Comparison of ENCODE assay signal across 10 mouse cellular contexts in the genomic region with DNA sequence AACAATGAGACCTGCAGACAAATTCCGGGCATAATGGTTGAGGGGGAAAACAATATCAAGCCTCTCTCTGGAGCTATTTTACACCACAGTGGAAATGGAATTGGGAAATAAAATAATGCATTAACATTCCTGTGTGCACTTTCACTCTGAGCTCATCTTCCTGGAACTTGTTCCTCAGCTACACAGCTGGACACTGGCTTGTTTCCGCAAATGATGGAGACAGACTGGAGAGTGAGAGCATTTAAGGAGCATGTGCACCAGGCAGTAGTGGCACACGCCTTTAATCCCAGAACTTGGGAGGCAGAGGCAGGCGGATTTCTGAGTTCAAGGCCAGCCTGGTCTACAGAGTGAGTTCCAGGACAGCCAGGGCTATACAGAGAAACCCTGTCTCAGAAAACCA. TPM values are rescaled to one million over a fixed set of nuclear protein-coding genes. Genes with fewer than 3 reads are reported as not detected.
DNase-seq lines count a peak whose midpoint lies in the region; ATAC-seq lines count a peak whose summit lies in the region.
"Not testable (repeated sequence)": the region's sequence is repeated elsewhere in the genome, so short reads cannot be mapped to it uniquely, and the experiment has no call there.
"Had no signal": no experiment of that assay in that cellular context is flagged by ENCODE, and none has a peak within 500 bp of the region (broad histone marks: within the 10 kb centered on the region; RNA-seq: fewer than 3 reads in every experiment).

No protein-coding gene starts in this region.

- H3K27ac ChIP-seq in forebrain, embryonic 13.5 days; heart, embryonic 16.5 days (ENCODE audit: low read length); intestine, embryonic 16.5 days (ENCODE audit: low read length); liver, embryonic 16.5 days (ENCODE audit: low read length); midbrain, embryonic 13.5 days; neural tube, embryonic 13.5 days (replicated peaks): not testable (repeated sequence)

- H3K9me3 ChIP-seq in forebrain, embryonic 13.5 days (replicated peaks); heart, embryonic 16.5 days (replicated peaks; ENCODE audit: control insufficient read depth, low read length); intestine, embryonic 16.5 days (ENCODE audit: control insufficient read depth, low read length); liver, embryonic 16.5 days (replicated peaks; ENCODE audit: control insufficient read depth, low read length); midbrain, embryonic 13.5 days; neural tube, embryonic 13.5 days: not testable (repeated sequence)

- DNase-seq in Muller cell, postnatal 12 days (ENCODE audit: inconsistent ontology term): peak; percentile 71

- peak overlapping the region; percentile 83; the same call in 1 of the 2 replicates for H3K4me3 ChIP-seq in forebrain, embryonic 13.5 days
- not testable (repeated sequence) for H3K4me3 ChIP-seq in heart, embryonic 16.5 days (ENCODE audit: low read length); intestine, embryonic 16.5 days (ENCODE audit: low read length); liver, embryonic 16.5 days (ENCODE audit: low read depth, low read length); midbrain, embryonic 13.5 days (replicated peaks); neural tube, embryonic 13.5 days

- 73% methylated on average over 4 of the region's 4 CpGs for WGBS in forebrain, embryonic 13.5 days
- WGBS in heart, embryonic 16.5 days: 81% methylated on average over 4 of the region's 4 CpGs
- WGBS in intestine, embryonic 16.5 days: 76% methylated on average over 4 of the region's 4 CpGs
- WGBS in liver, embryonic 16.5 days (ENCODE audit: insufficient replicate concordance): 67% methylated on average over 4 of the region's 4 CpGs
- WGBS in midbrain, embryonic 13.5 days: 88% methylated on average over 4 of the region's 4 CpGs
- WGBS in neural tube, embryonic 13.5 days: 74% methylated on average over 4 of the region's 4 CpGs

- not testable (repeated sequence) for ATAC-seq in forebrain, embryonic 13.5 days; heart, embryonic 16.5 days (replicated peaks; ENCODE audit: extremely low read depth, insufficient read depth, low FRiP score); intestine, embryonic 16.5 days; liver, embryonic 16.5 days (ENCODE audit: low read depth); midbrain, embryonic 13.5 days; neural tube, embryonic 13.5 days (ENCODE audit: low read depth)

- not testable (repeated sequence) for H3K9ac ChIP-seq in forebrain, embryonic 13.5 days; heart, embryonic 16.5 days (ENCODE audit: low read length); liver, embryonic 16.5 days (ENCODE audit: low read depth, low read length); neural tube, embryonic 13.5 days
- peak overlapping the region; percentile 88; the same call in 1 of the 2 replicates for H3K9ac ChIP-seq in intestine, embryonic 16.5 days (ENCODE audit: low read depth, low read length)
- peak overlapping the region; percentile 68; the same call in 1 of the 2 replicates for H3K9ac ChIP-seq in midbrain, embryonic 13.5 days (replicated peaks)

- H3K27me3 ChIP-seq in forebrain, embryonic 13.5 days; heart, embryonic 16.5 days (ENCODE audit: control insufficient read depth, insufficient read depth, low read length); liver, embryonic 16.5 days (ENCODE audit: control insufficient read depth, insufficient read depth, low read depth, low read length); midbrain, embryonic 13.5 days; neural tube, embryonic 13.5 days: not testable (repeated sequence)
- H3K27me3 ChIP-seq in intestine, embryonic 16.5 days (replicated peaks; ENCODE audit: control insufficient read depth, insufficient read depth, low read length): peaks cover 14% of the 10 kb centered on the region

- H3K4me2 ChIP-seq in forebrain, embryonic 13.5 days: peak overlapping the region; percentile 90
- peak overlapping the region; percentile 99; the same call in 1 of the 2 replicates for H3K4me2 ChIP-seq in heart, embryonic 16.5 days (ENCODE audit: low read depth, low read length)
- H3K4me2 ChIP-seq in intestine, embryonic 16.5 days (ENCODE audit: low read depth, low read length): not testable (repeated sequence)
- H3K4me2 ChIP-seq in liver, embryonic 16.5 days (ENCODE audit: low read depth, low read length): peak overlapping the region; percentile 98
- peak overlapping the region; percentile 86 for H3K4me2 ChIP-seq in midbrain, embryonic 13.5 days (replicated peaks)
- peak overlapping the region; percentile 86 for H3K4me2 ChIP-seq in neural tube, embryonic 13.5 days

- H3K4me1 ChIP-seq in forebrain, embryonic 13.5 days: peaks cover 19% of the 10 kb centered on the region
- H3K4me1 ChIP-seq in heart, embryonic 16.5 days (ENCODE audit: control insufficient read depth, insufficient read depth, low read length): peaks cover 14% of the 10 kb centered on the region
- not testable (repeated sequence) for H3K4me1 ChIP-seq in intestine, embryonic 16.5 days (ENCODE audit: control insufficient read depth, insufficient read depth, low read length)
- peaks cover 17% of the 10 kb centered on the region for H3K4me1 ChIP-seq in liver, embryonic 16.5 days (ENCODE audit: control insufficient read depth, low read depth, low read length)
- H3K4me1 ChIP-seq in midbrain, embryonic 13.5 days (replicated peaks): peaks cover 22% of the 10 kb centered on the region
- peaks cover 17% of the 10 kb centered on the region for H3K4me1 ChIP-seq in neural tube, embryonic 13.5 days (replicated peaks)

- not testable (repeated sequence) for H3K36me3 ChIP-seq in forebrain, embryonic 13.5 days (ENCODE audit: poor library complexity, severe bottlenecking); heart, embryonic 16.5 days (ENCODE audit: control insufficient read depth, insufficient read depth); intestine, embryonic 16.5 days (ENCODE audit: control insufficient read depth, insufficient read depth, low read length); liver, embryonic 16.5 days (ENCODE audit: control insufficient read depth, insufficient read depth); neural tube, embryonic 13.5 days
- H3K36me3 ChIP-seq in midbrain, embryonic 13.5 days: peaks cover 10% of the 10 kb centered on the region; the same call in 1 of the 2 replicates

RNA-seq across cellular contexts. Expression of a gene that starts 1.0 kb away (rescaled TPM):
- polyA plus RNA-seq in forebrain, embryonic 13.5 days (2015; fragmentation: Nextera tagmentation; extraction: Ambion mirVana): 15.2 and 15.9 TPM in 2 replicates
- polyA plus RNA-seq in heart, embryonic 16.5 days (2015; fragmentation: Nextera tagmentation; extraction: Ambion mirVana): 9.9 and 11.7 TPM in 2 replicates
- 9.8 and 11.6 TPM in 2 replicates for polyA plus RNA-seq in intestine, embryonic 16.5 days (2015; fragmentation: Nextera tagmentation; extraction: Ambion mirVana)
- 5.3 and 5.5 TPM in 2 replicates for polyA plus RNA-seq in liver, embryonic 16.5 days (2015; fragmentation: Nextera tagmentation; extraction: Ambion mirVana)
- 12.0 and 14.0 TPM in 2 replicates for polyA plus RNA-seq in midbrain, embryonic 13.5 days (2015; fragmentation: Nextera tagmentation; extraction: Ambion mirVana)
- polyA plus RNA-seq in neural tube, embryonic 13.5 days (2015; fragmentation: Nextera tagmentation; extraction: Ambion mirVana): 13.0 and 14.7 TPM in 2 replicates

RNA-seq across cellular contexts. Expression of a gene that starts 20.3 kb away (rescaled TPM):
- polyA plus RNA-seq in forebrain, embryonic 13.5 days (2015; fragmentation: Nextera tagmentation; extraction: Ambion mirVana): 200 and 218 TPM in 2 replicates
- polyA plus RNA-seq in heart, embryonic 16.5 days (2015; fragmentation: Nextera tagmentation; extraction: Ambion mirVana): 91.6 and 92.0 TPM in 2 replicates
- polyA plus RNA-seq in intestine, embryonic 16.5 days (2015; fragmentation: Nextera tagmentation; extraction: Ambion mirVana): 138 and 141 TPM in 2 replicates
- 51.9 and 53.2 TPM in 2 replicates for polyA plus RNA-seq in liver, embryonic 16.5 days (2015; fragmentation: Nextera tagmentation; extraction: Ambion mirVana)
- polyA plus RNA-seq in midbrain, embryonic 13.5 days (2015; fragmentation: Nextera tagmentation; extraction: Ambion mirVana): 225 and 230 TPM in 2 replicates
- 184 and 189 TPM in 2 replicates for polyA plus RNA-seq in neural tube, embryonic 13.5 days (2015; fragmentation: Nextera tagmentation; extraction: Ambion mirVana)

RNA-seq across cellular contexts. Expression of a gene that starts 56.9 kb away (rescaled TPM):
- polyA plus RNA-seq in forebrain, embryonic 13.5 days (2015; fragmentation: Nextera tagmentation; extraction: Ambion mirVana): 0.04 and 0.14 TPM in 2 replicates
- not detected in 2 replicates for polyA plus RNA-seq in heart, embryonic 16.5 days (2015; fragmentation: Nextera tagmentation; extraction: Ambion mirVana)
- polyA plus RNA-seq in intestine, embryonic 16.5 days (2015; fragmentation: Nextera tagmentation; extraction: Ambion mirVana): not detected in 2 replicates
- polyA plus RNA-seq in liver, embryonic 16.5 days (2015; fragmentation: Nextera tagmentation; extraction: Ambion mirVana): not detected in 2 replicates
- polyA plus RNA-seq in midbrain, embryonic 13.5 days (2015; fragmentation: Nextera tagmentation; extraction: Ambion mirVana): 0.05 TPM in 1 of 2 replicates, not detected in the other
- polyA plus RNA-seq in neural tube, embryonic 13.5 days (2015; fragmentation: Nextera tagmentation; extraction: Ambion mirVana): 0.04 TPM in 1 of 2 replicates, not detected in the other
- polyA plus RNA-seq: G1E; heart, adult 2 months; limb, embryonic 12.5 days had no signal
